Mouse (Mus musculus) liver (tissue): Measurements from ENCODE around the gene Ifnar1.

Experiments
- DNase-seq: peaks from one replicate; pipeline ENCODE4 v3.0.0-alpha.2; 2020; ENCODE audit warnings: mixed read lengths

Gene Ifnar1

GRCm38 (mm10) chr16:91461773-91462181 is 23.3 kb upstream of the Ifnar1 start:
- DNase-seq: no peak

GRCm38 (mm10) chr16:91462644-91463043 is 22.4 kb upstream of the Ifnar1 start:
- no peak for DNase-seq

- DNase-seq: no peak
These were observed 21.6 kb upstream of the Ifnar1 start for GRCm38 (mm10) chr16:91463400-91463799.

- DNase-seq: no peak
These were observed 21.1 kb upstream of the Ifnar1 start for GRCm38 (mm10) chr16:91463836-91464400.

GRCm38 (mm10) chr16:91464594-91465504 is 20.2 kb upstream of the Ifnar1 start:
- peak; percentile 98 for DNase-seq

GRCm38 (mm10) chr16:91465505-91466240 is 19.4 kb upstream of the Ifnar1 start:
- no peak for DNase-seq

DNA sequence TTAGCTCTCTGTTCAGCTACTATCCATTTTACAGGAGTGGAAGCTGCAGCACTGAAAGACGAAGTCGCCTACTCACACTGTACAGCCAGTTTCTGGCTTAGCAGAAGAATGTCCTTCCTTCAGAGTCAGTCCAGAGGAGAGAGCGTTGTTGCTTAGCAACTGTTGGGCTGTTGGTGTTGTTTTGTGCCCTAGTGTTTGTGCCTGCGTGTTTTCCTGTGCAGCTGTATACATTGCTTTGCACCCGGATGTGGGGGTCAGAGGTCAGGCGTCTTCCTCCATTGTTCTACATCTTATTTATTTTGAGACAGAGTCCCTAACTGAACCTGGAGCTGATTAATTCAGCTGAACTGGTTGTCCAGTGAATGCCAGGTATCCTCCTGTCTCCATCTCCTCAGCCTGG is 18.5 kb upstream of the Ifnar1 start:
- no peak for DNase-seq

- no peak for DNase-seq
These were observed 14.6 kb upstream of the Ifnar1 start for GRCm38 (mm10) chr16:91470470-91470869.

- no peak for DNase-seq
These were observed 13.6 kb upstream of the Ifnar1 start for GRCm38 (mm10) chr16:91471481-91471880.

DNA sequence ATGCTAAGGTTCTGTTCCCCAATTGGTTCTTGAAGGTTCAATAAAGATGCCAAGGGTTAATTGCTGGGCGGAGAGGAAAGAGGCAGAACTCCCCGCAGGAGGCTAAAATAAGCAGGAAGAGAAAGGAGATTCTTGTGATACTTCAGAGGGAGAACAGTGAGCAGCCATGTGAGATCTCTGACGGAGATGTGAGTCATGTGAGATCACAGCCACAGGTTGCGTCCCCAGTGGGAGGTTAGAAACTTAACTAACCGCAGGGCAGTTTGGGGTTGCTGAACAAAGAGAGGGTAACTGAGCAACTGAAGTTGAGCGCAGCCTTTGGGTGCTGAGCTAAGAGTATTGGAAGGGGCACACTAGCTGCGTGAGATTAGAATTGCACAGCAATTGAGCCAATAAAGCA is 9.3 kb upstream of the Ifnar1 start:
- DNase-seq: no peak

- DNase-seq: no peak
These were observed 7.0 kb upstream of the Ifnar1 start for GRCm38 (mm10) chr16:91478067-91478466.

GRCm38 (mm10) chr16:91480517-91480916 is 4.5 kb upstream of the Ifnar1 start:
- DNase-seq: no peak

DNA sequence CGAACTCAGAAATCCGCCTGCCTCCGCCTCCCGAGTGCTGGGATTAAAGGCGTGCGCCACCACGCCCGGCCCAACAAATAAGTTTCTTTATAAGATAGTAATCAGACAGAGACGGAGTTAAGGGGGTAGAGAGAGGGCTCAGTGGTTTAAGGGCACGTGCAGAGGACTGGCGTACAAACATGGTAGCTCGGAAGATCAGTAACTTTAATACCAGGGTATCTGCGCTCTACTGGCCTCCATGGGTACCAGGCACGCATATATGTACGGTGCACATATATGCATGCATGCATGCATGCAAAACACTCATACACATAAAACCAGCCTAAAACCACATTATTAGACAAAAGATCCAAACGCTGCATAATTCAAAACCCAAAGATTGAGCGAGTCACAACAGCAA is 651 bp upstream of the Ifnar1 start:
- DNase-seq: no peak

GRCm38 (mm10) chr16:91485841-91486240 is 803 bp downstream of the Ifnar1 start:
- DNase-seq: no peak

DNA sequence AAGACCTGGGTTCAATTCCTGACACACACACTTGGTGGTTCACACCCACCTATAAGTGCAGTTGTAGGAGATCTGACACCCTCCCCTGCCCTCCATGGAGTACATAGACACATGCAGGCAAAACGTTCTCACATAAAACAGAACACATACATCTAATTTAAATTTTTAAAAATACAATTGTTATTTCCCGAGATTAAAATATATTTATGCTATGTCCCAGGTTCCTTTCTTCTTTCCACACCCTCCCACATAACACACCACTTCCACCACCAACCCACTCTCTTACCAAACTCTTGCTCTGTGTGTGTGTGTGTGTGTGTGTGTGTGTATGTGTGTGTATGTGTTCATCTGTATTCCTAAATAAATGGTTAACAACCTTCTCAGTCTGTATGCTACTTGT is 3.0 kb downstream of the Ifnar1 start:
- no peak for DNase-seq

DNA sequence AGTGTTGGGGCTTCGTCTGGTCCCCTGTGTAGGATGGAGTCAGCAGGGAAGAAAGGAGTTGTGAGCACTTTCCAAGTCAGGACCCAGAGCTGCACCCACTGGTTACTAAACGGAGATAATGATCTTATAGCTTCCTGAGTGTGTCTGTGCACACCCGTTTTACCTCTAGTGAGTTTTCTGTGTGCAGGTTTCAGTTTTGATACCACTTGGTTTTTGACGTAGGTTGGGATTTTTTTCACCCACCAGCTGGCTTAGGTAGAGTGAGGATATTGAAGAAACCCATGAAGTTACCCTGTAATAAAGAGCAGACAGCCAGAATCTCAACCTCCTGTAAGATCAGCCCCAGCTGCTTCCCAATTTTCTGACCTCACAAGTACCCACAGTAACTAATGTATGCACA is 5.9 kb downstream of the Ifnar1 start:
- no peak for DNase-seq

DNA sequence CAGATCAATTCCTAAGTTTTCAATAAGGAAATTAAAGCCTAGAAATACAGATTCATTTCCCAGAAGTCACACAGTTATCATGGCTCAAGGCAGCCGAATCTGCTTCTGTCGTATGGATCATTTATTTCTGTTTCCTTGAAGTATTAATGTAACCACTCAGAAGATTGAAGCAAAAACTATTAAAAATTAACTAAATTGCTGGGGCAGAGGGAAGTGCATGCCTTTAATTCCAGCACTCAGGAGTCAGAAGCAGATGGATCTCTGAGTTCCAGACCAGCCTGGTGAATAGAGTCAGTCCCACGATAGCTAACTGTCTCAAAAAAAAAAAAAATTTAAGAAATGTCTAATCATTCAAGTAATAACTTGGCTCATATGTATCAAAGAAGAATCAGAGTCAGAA is 6.4 kb downstream of the Ifnar1 start:
- no peak for DNase-seq

GRCm38 (mm10) chr16:91495501-91495900 is 10.5 kb downstream of the Ifnar1 start:
- DNase-seq: no peak

GRCm38 (mm10) chr16:91496206-91496605 is 11.2 kb downstream of the Ifnar1 start:
- no peak for DNase-seq

DNA sequence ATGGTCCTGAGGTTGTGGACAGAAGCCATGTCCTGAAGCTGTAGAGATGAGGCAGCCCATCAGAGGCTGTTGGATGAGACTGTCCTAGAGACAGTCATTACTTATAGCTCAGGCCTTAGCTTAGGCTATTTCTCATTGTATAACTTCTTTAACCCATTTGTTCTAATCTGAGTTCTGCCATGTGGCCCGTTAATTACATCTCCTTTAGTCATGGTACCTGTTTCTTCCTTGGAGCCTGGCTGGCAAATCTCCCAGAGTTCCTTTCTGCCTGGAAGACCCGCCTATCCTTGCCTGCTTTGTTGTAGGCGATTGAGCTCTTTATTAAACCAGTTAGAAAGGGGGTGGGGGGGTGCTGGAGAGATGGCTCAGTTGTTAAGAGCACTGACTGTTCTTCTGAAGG is 11.7 kb downstream of the Ifnar1 start:
- no peak for DNase-seq

DNA sequence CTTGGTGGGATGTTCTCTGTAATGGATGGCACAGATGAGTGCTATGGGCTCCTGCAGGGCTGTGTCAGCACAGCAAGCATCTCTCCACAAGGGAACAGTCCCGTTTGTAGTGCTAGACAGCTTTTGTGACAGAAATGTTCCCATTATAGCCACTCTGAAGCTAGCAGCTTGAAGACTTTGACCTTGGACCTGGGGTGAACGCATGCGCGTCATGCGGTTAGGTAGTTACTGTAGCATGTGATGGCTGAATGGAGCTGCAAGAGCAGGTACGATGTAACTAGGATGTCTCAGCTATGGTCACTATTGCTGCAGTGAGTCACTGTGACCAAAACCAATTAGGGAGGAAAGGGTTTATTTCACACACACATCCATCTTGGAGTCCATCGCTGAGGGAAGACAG is 13.0 kb downstream of the Ifnar1 start:
- no peak for DNase-seq

DNA sequence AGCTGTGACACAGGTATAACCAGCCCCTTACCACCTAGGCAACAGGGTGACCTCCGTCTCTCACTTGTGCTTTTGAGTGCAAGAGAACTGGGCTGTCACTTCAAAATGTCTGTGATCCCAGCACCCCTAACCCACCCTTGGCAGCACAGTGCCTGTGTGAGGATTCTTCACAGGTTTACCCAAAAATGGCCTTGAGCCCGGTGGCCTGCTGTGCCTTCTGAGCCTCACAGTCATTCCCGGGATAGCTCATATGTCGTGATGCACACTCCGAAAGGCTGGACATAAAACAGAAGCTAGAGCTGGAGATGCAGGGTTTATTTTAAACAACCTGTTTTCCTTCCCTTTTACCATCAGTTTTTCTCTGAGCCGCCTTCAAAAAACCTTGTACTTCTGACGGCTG is 19.7 kb downstream of the Ifnar1 start:
- DNase-seq: no peak

GRCm38 (mm10) chr16:91505116-91505601 is 20.1 kb downstream of the Ifnar1 start:
- DNase-seq: no peak

DNA sequence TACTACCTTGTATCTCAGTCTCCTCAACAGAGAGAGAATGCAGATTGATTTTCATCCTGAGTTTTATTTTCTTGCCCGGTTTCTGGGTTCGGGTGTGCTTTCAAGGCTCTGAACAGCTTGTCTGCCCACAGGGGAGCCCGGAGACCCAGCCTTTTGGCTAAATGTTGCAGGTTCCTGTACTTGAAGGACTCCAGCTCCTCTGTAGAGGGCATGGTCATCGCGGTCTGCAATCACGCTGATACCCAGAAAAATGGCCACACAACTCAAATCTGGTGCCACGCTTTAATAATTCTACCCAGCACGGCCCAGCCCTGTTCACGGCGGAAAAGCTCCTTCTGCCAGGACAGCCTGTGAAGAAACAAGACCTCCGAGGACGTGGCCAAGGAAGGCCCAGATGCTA is 21.4 kb downstream of the Ifnar1 start:
- DNase-seq: no peak
